13 mouse cellular contexts compared by ENCODE assay signal in genomic region chr10:110440396-110440795, GRCm38 (mm10). TPM values are rescaled to one million over a fixed set of nuclear protein-coding genes. Genes with fewer than 3 reads are reported as not detected.
DNase-seq lines count a peak whose midpoint lies in the region; ATAC-seq lines count a peak whose summit lies in the region.
"Had no signal": no experiment of that assay in that cellular context is flagged by ENCODE, and none has a peak within 500 bp of the region (broad histone marks: within the 10 kb centered on the region; RNA-seq: fewer than 3 reads in every experiment).

No protein-coding gene starts in this region.

- H3K27me3 ChIP-seq in kidney, embryonic 14.5 days (ENCODE audit: control insufficient read depth, insufficient read depth, low read length), result no peaks in the 10 kb centered on the region
- no peaks in the 10 kb centered on the region for H3K27me3 ChIP-seq in intestine, embryonic 15.5 days (replicated peaks)
- no peaks in the 10 kb centered on the region for H3K27me3 ChIP-seq in hindbrain, embryonic 11.5 days (ENCODE audit: control insufficient read depth, insufficient read depth, low read length)
- H3K27me3 ChIP-seq: midbrain, embryonic 12.5 days had no signal

- no peaks in the 10 kb centered on the region for H3K9me3 ChIP-seq in kidney, embryonic 14.5 days (ENCODE audit: control insufficient read depth, low read length)
- no peaks in the 10 kb centered on the region for H3K9me3 ChIP-seq in intestine, embryonic 15.5 days
- H3K9me3 ChIP-seq in hindbrain, embryonic 11.5 days (ENCODE audit: control insufficient read depth, low read length), result no peaks in the 10 kb centered on the region
- H3K9me3 ChIP-seq: midbrain, embryonic 12.5 days had no signal

- peak; percentile 97 for ATAC-seq in frontal cortex, adult (ENCODE audit: low TSS enrichment)
- ATAC-seq in kidney, embryonic 14.5 days (ENCODE audit: low FRiP score, low TSS enrichment), result no peak
- ATAC-seq in intestine, embryonic 15.5 days, result no peak
- no peak for ATAC-seq in hindbrain, embryonic 11.5 days (ENCODE audit: low FRiP score)
- ATAC-seq: CD4-positive, CD25-positive, alpha-beta regulatory T cell, adult 4 months had no signal

- DNase-seq in cerebellum, adult 9-11 months, result peak; percentile 25
- DNase-seq in left cerebral cortex, adult 11 months (ENCODE audit: low spot score), result peak; percentile 59
- DNase-seq in right cerebral cortex, postnatal 14 days, result peak; percentile 45
- no peak for DNase-seq in hindbrain, embryonic 11.5 days (ENCODE audit: low spot score)
- DNase-seq: adrenal gland, postnatal 25 days; heart, adult 18-20 months; lung, postnatal 14 days had no signal

- no peak overlapping the region for H3K4me2 ChIP-seq in kidney, embryonic 14.5 days (replicated peaks; ENCODE audit: low read depth, low read length)
- no peak overlapping the region for H3K4me2 ChIP-seq in intestine, embryonic 15.5 days (replicated peaks)
- H3K4me2 ChIP-seq in hindbrain, embryonic 11.5 days (replicated peaks; ENCODE audit: low read depth, low read length), result no peak overlapping the region
- H3K4me2 ChIP-seq: midbrain, embryonic 12.5 days had no signal

- 90% methylated on average over 2 of the region's 2 CpGs for WGBS in kidney, embryonic 14.5 days
- 79% methylated on average over 2 of the region's 2 CpGs for WGBS in intestine, embryonic 15.5 days
- WGBS in hindbrain, embryonic 11.5 days, result 75% methylated on average over 2 of the region's 2 CpGs

- H3K36me3 ChIP-seq in kidney, embryonic 14.5 days (ENCODE audit: control insufficient read depth, insufficient read depth, low read length), result no peaks in the 10 kb centered on the region
- no peaks in the 10 kb centered on the region for H3K36me3 ChIP-seq in intestine, embryonic 15.5 days
- H3K36me3 ChIP-seq in hindbrain, embryonic 11.5 days (ENCODE audit: control insufficient read depth, insufficient read depth, low read length), result no peaks in the 10 kb centered on the region
- H3K36me3 ChIP-seq: midbrain, embryonic 12.5 days had no signal

- no peak overlapping the region for H3K4me3 ChIP-seq in kidney, embryonic 14.5 days (ENCODE audit: low read length)
- no peak overlapping the region for H3K4me3 ChIP-seq in intestine, embryonic 15.5 days (replicated peaks)
- no peak overlapping the region for H3K4me3 ChIP-seq in hindbrain, embryonic 11.5 days (ENCODE audit: low read depth, low read length)
- H3K4me3 ChIP-seq: midbrain, embryonic 12.5 days had no signal

- H3K9ac ChIP-seq in kidney, embryonic 14.5 days (ENCODE audit: low read depth, low read length), result no peak overlapping the region
- no peak overlapping the region for H3K9ac ChIP-seq in intestine, embryonic 15.5 days
- H3K9ac ChIP-seq in hindbrain, embryonic 11.5 days (ENCODE audit: low read depth, low read length), result no peak overlapping the region
- H3K9ac ChIP-seq: liver, embryonic 14.5 days; midbrain, embryonic 12.5 days had no signal

- H3K4me1 ChIP-seq in kidney, embryonic 14.5 days (ENCODE audit: control insufficient read depth, insufficient read depth, low read length), result no peaks in the 10 kb centered on the region
- H3K4me1 ChIP-seq in intestine, embryonic 15.5 days (replicated peaks), result no peaks in the 10 kb centered on the region
- H3K4me1 ChIP-seq in hindbrain, embryonic 11.5 days (replicated peaks; ENCODE audit: control insufficient read depth, insufficient read depth, low read length), result no peaks in the 10 kb centered on the region
- H3K4me1 ChIP-seq: midbrain, embryonic 12.5 days had no signal

- H3K27ac ChIP-seq in kidney, embryonic 14.5 days (ENCODE audit: low read depth, low read length), result no peak overlapping the region
- no peak overlapping the region for H3K27ac ChIP-seq in intestine, embryonic 15.5 days
- no peak overlapping the region for H3K27ac ChIP-seq in hindbrain, embryonic 11.5 days (ENCODE audit: low read depth, low read length)
- H3K27ac ChIP-seq: liver, embryonic 14.5 days; midbrain, embryonic 12.5 days had no signal

RNA-seq across cellular contexts. Expression of gene Nav3, which starts 15.6 kb away (rescaled TPM):
- 5.0 and 5.5 TPM in 2 replicates for polyA plus RNA-seq in kidney, embryonic 14.5 days (2014; fragmentation: Nextera tagmentation; extraction: Ambion mirVana)
- 0.93 and 1.4 TPM in 2 replicates for polyA plus RNA-seq in intestine, embryonic 15.5 days (2015; fragmentation: Nextera tagmentation; extraction: Ambion mirVana)
- 7.9 and 9.2 TPM in 2 replicates for polyA plus RNA-seq in hindbrain, embryonic 11.5 days (2014; fragmentation: Nextera tagmentation; extraction: Ambion mirVana)
